ENCODE assay signal across 20 mouse cellular contexts in genomic region chr7:66028766-66029512, GRCm38 (mm10). TPM values are rescaled to one million over a fixed set of nuclear protein-coding genes. Genes with fewer than 3 reads are reported as not detected.
DNase-seq lines count a peak whose midpoint lies in the region; ATAC-seq and TF ChIP-seq lines count a peak whose summit lies in the region.
"Had no signal": no experiment of that assay in that cellular context is flagged by ENCODE, and none has a peak within 500 bp of the region (broad histone marks: within the 10 kb centered on the region; RNA-seq: fewer than 3 reads in every experiment).

No protein-coding gene starts in this region.

- DNase-seq in gastrocnemius, adult 2 months: peak; percentile 54
- no peak for DNase-seq in gastrocnemius, postnatal 10 days
- DNase-seq in lung, postnatal 36 days: peak; percentile 11
- DNase-seq in kidney, postnatal 14 days: no peak
- DNase-seq in right cerebral cortex, postnatal 14 days: no peak
- DNase-seq: adrenal gland, postnatal 10 days; heart, adult 18-20 months; kidney, adult 9 months had no signal

- peaks cover 9% of the 10 kb centered on the region for H3K9me3 ChIP-seq in megakaryocyte, embryonic 14.5 days
- no peaks in the 10 kb centered on the region for H3K9me3 ChIP-seq in embryonic facial prominence, embryonic 13.5 days
- H3K9me3 ChIP-seq: midbrain, embryonic 10.5 days had no signal

- H3K27ac ChIP-seq in gastrocnemius, adult 2 months: no peak overlapping the region
- H3K27ac ChIP-seq in embryonic facial prominence, embryonic 13.5 days: no peak overlapping the region
- H3K27ac ChIP-seq: liver, embryonic 14.5 days; midbrain, embryonic 10.5 days had no signal

- no peaks in the 10 kb centered on the region for H3K36me3 ChIP-seq in megakaryocyte, embryonic 14.5 days (replicated peaks; ENCODE audit: low read length)
- H3K36me3 ChIP-seq in embryonic facial prominence, embryonic 13.5 days: no peaks in the 10 kb centered on the region
- H3K36me3 ChIP-seq: midbrain, embryonic 10.5 days had no signal

- H3K4me3 ChIP-seq in gastrocnemius, adult 2 months: no peak overlapping the region
- H3K4me3 ChIP-seq in megakaryocyte, embryonic 14.5 days (replicated peaks): peak overlapping the region; percentile 0
- no peak overlapping the region for H3K4me3 ChIP-seq in embryonic facial prominence, embryonic 13.5 days
- H3K4me3 ChIP-seq: midbrain, embryonic 10.5 days had no signal

- ATAC-seq in megakaryocyte, adult 5-6 weeks (ENCODE audit: poor library complexity, severe bottlenecking): no peak
- no peak for ATAC-seq in embryonic facial prominence, embryonic 13.5 days (ENCODE audit: insufficient number of reproducible peaks, insufficient read depth, low FRiP score, low TSS enrichment, low read depth)
- ATAC-seq: forebrain, embryonic 14.5 days had no signal

- TF ChIP-seq CTCF in gastrocnemius, adult 2 months (IDR thresholded peaks at IDR 0.05): no peak

- 0 out of 2 replicates have a peak overlapping the region, but pooled peaks have one; percentile 0 for H3K4me2 ChIP-seq in embryonic facial prominence, embryonic 13.5 days

- H3K4me1 ChIP-seq in megakaryocyte, embryonic 14.5 days: no peaks in the 10 kb centered on the region
- peaks cover 26% of the 10 kb centered on the region for H3K4me1 ChIP-seq in embryonic facial prominence, embryonic 13.5 days
- H3K4me1 ChIP-seq: midbrain, embryonic 10.5 days had no signal

- peaks cover 26% of the 10 kb centered on the region for H3K27me3 ChIP-seq in megakaryocyte, embryonic 14.5 days (replicated peaks)
- H3K27me3 ChIP-seq in embryonic facial prominence, embryonic 13.5 days: peaks cover 22% of the 10 kb centered on the region

- peak overlapping the region; percentile 12; the same call in 1 of the 2 replicates for H3K9ac ChIP-seq in embryonic facial prominence, embryonic 13.5 days
- H3K9ac ChIP-seq: liver, embryonic 14.5 days had no signal

- intact Hi-C loops in gastrocnemius, adult 2 months (cut with DNase I): no loop called here

- 24% methylated on average over 6 of the region's 6 CpGs for WGBS in embryonic facial prominence, embryonic 13.5 days

RNA-seq across cellular contexts. Expression of gene Gm45213, which starts 14.5 kb away (rescaled TPM):
- total RNA-seq in gastrocnemius, adult 2 months (2021): not detected
- not detected for total RNA-seq in gastrocnemius, postnatal 10 days (2021)
- not detected in 2 replicates for polyA plus RNA-seq in megakaryocyte, embryonic 14.5 days (2012; ENCODE audit: insufficient read depth, low replicate concordance)
- total RNA-seq in megakaryocyte, adult 5-6 weeks (2015): not detected in 2 replicates
- total RNA-seq in megakaryocyte, adult 5-6 weeks (2017): not detected in 2 replicates
- not detected in 2 replicates for polyA plus RNA-seq in embryonic facial prominence, embryonic 13.5 days (2015; fragmentation: Nextera tagmentation; extraction: Ambion mirVana)
- total RNA-seq: adrenal gland, postnatal 10 days; heart, adult 18-20 months; hematopoietic stem cell, adult 5-6 weeks; layer of hippocampus, adult 8-10 months; left cerebral cortex, postnatal 10 days had no signal
- polyA plus RNA-seq: cortical plate, adult 2 months; forebrain, embryonic 14.5 days; liver, embryonic 14.5 days; midbrain, embryonic 10.5 days; spleen, adult 2 months; testis, adult 2 months had no signal

RNA-seq across cellular contexts. Expression of gene Snrpa1, which starts 29.9 kb away (rescaled TPM):
- 10 to 100 TPM; 15.2 to 22.4 TPM for total RNA-seq in gastrocnemius, adult 2 months (2021)
- 10 to 100 TPM; 26.0 to 26.6 TPM for total RNA-seq in gastrocnemius, postnatal 10 days (2021)
- 26.0 and 168 TPM in 2 replicates for polyA plus RNA-seq in megakaryocyte, embryonic 14.5 days (2012; ENCODE audit: insufficient read depth, low replicate concordance)
- 53.8 and 59.6 TPM in 2 replicates for total RNA-seq in megakaryocyte, adult 5-6 weeks (2015)
- total RNA-seq in megakaryocyte, adult 5-6 weeks (2017): 61.4 and 76.3 TPM in 2 replicates
- polyA plus RNA-seq in embryonic facial prominence, embryonic 13.5 days (2015; fragmentation: Nextera tagmentation; extraction: Ambion mirVana): 179 and 209 TPM in 2 replicates

RNA-seq across cellular contexts. Expression of gene Selenos, which starts 50.5 kb away (rescaled TPM):
- 10 to 100 TPM; 26.5 to 35.1 TPM for total RNA-seq in gastrocnemius, adult 2 months (2021)
- 10 to 100 TPM; 31.4 to 31.7 TPM for total RNA-seq in gastrocnemius, postnatal 10 days (2021)
- polyA plus RNA-seq in megakaryocyte, embryonic 14.5 days (2012; ENCODE audit: insufficient read depth, low replicate concordance): 68.3 and 82.3 TPM in 2 replicates
- total RNA-seq in megakaryocyte, adult 5-6 weeks (2015): 113 and 122 TPM in 2 replicates
- 74.8 and 84.5 TPM in 2 replicates for total RNA-seq in megakaryocyte, adult 5-6 weeks (2017)
- polyA plus RNA-seq in embryonic facial prominence, embryonic 13.5 days (2015; fragmentation: Nextera tagmentation; extraction: Ambion mirVana): 111 and 113 TPM in 2 replicates

Comparison
In these comparisons a context has a peak if more than half of its experiments do, and no peak if none do; other contexts are left out.
1. DNase-seq: peak in gastrocnemius, adult 2 months (single experiment) and lung, postnatal 36 days (single experiment); none in gastrocnemius, postnatal 10 days (single experiment), kidney, postnatal 14 days (single experiment) and right cerebral cortex, postnatal 14 days (single experiment).